9 mouse cellular contexts compared by ENCODE assay signal in genomic region chr17:71868828-71869227, GRCm38 (mm10).
DNase-seq lines count a peak whose midpoint lies in the region; ATAC-seq and TF ChIP-seq lines count a peak whose summit lies in the region.
"Had no signal": no experiment of that assay in that cellular context is flagged by ENCODE, and none has a peak within 500 bp of the region (broad histone marks: within the 10 kb centered on the region; RNA-seq: fewer than 3 reads in every experiment).

No protein-coding gene starts in this region.

- peak overlapping the region; percentile 95 for H3K4me2 ChIP-seq in heart, embryonic 13.5 days
- H3K4me2 ChIP-seq in forebrain, embryonic 11.5 days (ENCODE audit: low read depth, low read length, severe bottlenecking): peak overlapping the region; percentile 94; the same call in 1 of the 2 replicates
- H3K4me2 ChIP-seq in liver, embryonic 11.5 days: no peak overlapping the region

- WGBS in heart, embryonic 13.5 days: 84% methylated on average over 12 of the region's 12 CpGs
- 68% methylated on average over 12 of the region's 12 CpGs for WGBS in forebrain, embryonic 11.5 days
- WGBS in limb, embryonic 10.5 days: 87% methylated on average over 12 of the region's 12 CpGs
- WGBS in liver, embryonic 11.5 days: 83% methylated on average over 12 of the region's 12 CpGs

- H3K36me3 ChIP-seq in heart, embryonic 13.5 days: no peaks in the 10 kb centered on the region
- no peaks in the 10 kb centered on the region for H3K36me3 ChIP-seq in E14TG2a.4 (ENCODE audit: insufficient read depth, low read length)
- H3K36me3 ChIP-seq in forebrain, embryonic 11.5 days (ENCODE audit: control insufficient read depth, insufficient read depth, low read length): no peaks in the 10 kb centered on the region
- no peaks in the 10 kb centered on the region for H3K36me3 ChIP-seq in limb, embryonic 10.5 days
- no peaks in the 10 kb centered on the region for H3K36me3 ChIP-seq in liver, embryonic 11.5 days (ENCODE audit: control insufficient read depth, insufficient read depth, low read length)

- no peak for DNase-seq in heart, adult 18-20 months
- no peak for DNase-seq in forebrain, embryonic 11.5 days (ENCODE audit: low spot score)
- no peak for DNase-seq in limb, embryonic 10.5 days (ENCODE audit: low spot score)
- DNase-seq in layer of hippocampus, postnatal 14 days (ENCODE audit: low spot score in 2 of 2): no peak
- no peak for DNase-seq in liver, embryonic 11.5 days (ENCODE audit: low spot score)
- DNase-seq: thymus, postnatal 14 days had no signal

- H3K9me3 ChIP-seq in heart, embryonic 13.5 days: peaks cover 4% of the 10 kb centered on the region
- no peaks in the 10 kb centered on the region for H3K9me3 ChIP-seq in E14TG2a.4 (ENCODE audit: low read length)
- H3K9me3 ChIP-seq in forebrain, embryonic 11.5 days (ENCODE audit: control insufficient read depth, low read length): no peaks in the 10 kb centered on the region
- no peaks in the 10 kb centered on the region for H3K9me3 ChIP-seq in limb, embryonic 10.5 days (replicated peaks)
- H3K9me3 ChIP-seq in liver, embryonic 11.5 days (ENCODE audit: control insufficient read depth, low read length): no peaks in the 10 kb centered on the region

- H3K27me3 ChIP-seq in heart, embryonic 13.5 days (replicated peaks): no peaks in the 10 kb centered on the region
- peaks cover 39% of the 10 kb centered on the region for H3K27me3 ChIP-seq in E14TG2a.4 (ENCODE audit: insufficient read depth, low read length)
- no peaks in the 10 kb centered on the region; the same call in 1 of the 2 replicates for H3K27me3 ChIP-seq in forebrain, embryonic 11.5 days (ENCODE audit: control insufficient read depth, insufficient read depth, low read length)
- peaks cover 14% of the 10 kb centered on the region; the same call in 1 of the 2 replicates for H3K27me3 ChIP-seq in limb, embryonic 10.5 days (ENCODE audit: low read depth, poor library complexity, severe bottlenecking)
- H3K27me3 ChIP-seq in liver, embryonic 11.5 days (replicated peaks; ENCODE audit: control insufficient read depth, insufficient read depth, low read length): peaks cover 14% of the 10 kb centered on the region; the same call in 1 of the 2 replicates

- H3K4me3 ChIP-seq in heart, embryonic 13.5 days: peak overlapping the region; percentile 65
- peak overlapping the region; percentile 76 for H3K4me3 ChIP-seq in E14TG2a.4 (replicated peaks; ENCODE audit: low read length)
- no peak overlapping the region for H3K4me3 ChIP-seq in forebrain, embryonic 11.5 days (ENCODE audit: low read depth, low read length)
- H3K4me3 ChIP-seq in limb, embryonic 10.5 days: peak overlapping the region; percentile 59
- no peak overlapping the region for H3K4me3 ChIP-seq in liver, embryonic 11.5 days (ENCODE audit: low read depth, low read length)

- peaks cover 18% of the 10 kb centered on the region for H3K4me1 ChIP-seq in heart, embryonic 13.5 days
- peaks cover 13% of the 10 kb centered on the region; the same call in 1 of the 2 replicates for H3K4me1 ChIP-seq in E14TG2a.4 (replicated peaks; ENCODE audit: low read depth, low read length)
- 0 out of 2 replicates have a peak, but pooled peaks cover 1% of the 10 kb centered on the region for H3K4me1 ChIP-seq in forebrain, embryonic 11.5 days (replicated peaks; ENCODE audit: control insufficient read depth, insufficient read depth, low read length)
- peaks cover 8% of the 10 kb centered on the region for H3K4me1 ChIP-seq in limb, embryonic 10.5 days
- no peaks in the 10 kb centered on the region for H3K4me1 ChIP-seq in liver, embryonic 11.5 days (replicated peaks; ENCODE audit: control insufficient read depth, insufficient read depth, low read length)

- H3K27ac ChIP-seq in heart, embryonic 13.5 days (replicated peaks): no peak overlapping the region
- H3K27ac ChIP-seq in forebrain, embryonic 11.5 days (ENCODE audit: low read depth, low read length): no peak overlapping the region
- no peak overlapping the region for H3K27ac ChIP-seq in limb, embryonic 10.5 days
- H3K27ac ChIP-seq in liver, embryonic 11.5 days (ENCODE audit: low read depth, low read length): no peak overlapping the region

- no peak overlapping the region; the same call in 1 of the 2 replicates for H3K9ac ChIP-seq in heart, embryonic 13.5 days
- no peak overlapping the region for H3K9ac ChIP-seq in forebrain, embryonic 11.5 days (ENCODE audit: low read length)
- H3K9ac ChIP-seq in liver, embryonic 11.5 days (ENCODE audit: low read depth, low read length): no peak overlapping the region

- no peak for ATAC-seq in heart, embryonic 13.5 days (ENCODE audit: extremely low read depth, insufficient number of reproducible peaks, low FRiP score, low TSS enrichment)
- ATAC-seq in forebrain, embryonic 11.5 days (replicated peaks; ENCODE audit: low FRiP score): no peak; the same call in 1 of the 2 replicates
- no peak for ATAC-seq in granulocyte monocyte progenitor cell, adult 5-6 weeks (replicated peaks; ENCODE audit: poor library complexity, severe bottlenecking)
- ATAC-seq in liver, embryonic 11.5 days (replicated peaks; ENCODE audit: low FRiP score): no peak

- no peak for TF ChIP-seq CTCF in E14TG2a.4 (conservative IDR thresholded peaks at IDR 0.05; ENCODE audit: low read length)

Comparison
In these comparisons a context has a peak if more than half of its experiments do, and no peak if none do; other contexts are left out.
1. H3K4me3 ChIP-seq: peak in heart, embryonic 13.5 days (single experiment), E14TG2a.4 (single experiment) and limb, embryonic 10.5 days (single experiment); none in forebrain, embryonic 11.5 days (single experiment) and liver, embryonic 11.5 days (single experiment).